Mouse (Mus musculus) stomach, postnatal 0 days (tissue): ENCODE results near the gene Alg12. TPM values are rescaled to one million over a fixed set of nuclear protein-coding genes. Genes with fewer than 3 reads are reported as not detected.
A peak's percentile ranks its signal among the peaks of the same experiment; 100 is the strongest.
"Not testable (repeated sequence)": the region's sequence is repeated elsewhere in the genome, so short reads cannot be mapped to it uniquely, and the experiment has no call there.

ENCODE experiments used
- ATAC-seq: fragments of 200-750 bp; cut with Nextera tagmentation; 2 replicates; pipeline ENCODE4 v1.8.0; 2017; ENCODE audit not compliant: low FRiP score, low TSS enrichment
- DNase-seq: peaks from one replicate; pipeline ENCODE4 v3.0.0-alpha.2; 2016; ENCODE audit warnings: low spot score
- H3K27ac ChIP-seq: fragments of 300-500 bp; sonication (generic); replicated peaks from 2 replicates; pipeline ENCODE4 v1.5.1; 2014; ENCODE audit warnings: mild to moderate bottlenecking, control low read depth
- H3K27me3 ChIP-seq: fragments of 300-500 bp; sonication (generic); 2 replicates; pipeline ENCODE4 v1.6.1; 2014; ENCODE audit warnings: low read length; ENCODE audit not compliant: control insufficient read depth, insufficient read depth
- H3K36me3 ChIP-seq: fragments of 300-500 bp; sonication (generic); 2 replicates; pipeline ENCODE4 v1.6.1; 2014; ENCODE audit warnings: low read length, mixed read lengths; ENCODE audit not compliant: control insufficient read depth, insufficient read depth
- H3K4me1 ChIP-seq: fragments of 300-500 bp; sonication (generic); replicated peaks from 2 replicates; pipeline ENCODE4 v1.6.1; 2014; ENCODE audit warnings: antibody characterized with exemption; ENCODE audit not compliant: control insufficient read depth, insufficient read depth
- H3K4me2 ChIP-seq: fragments of 300-500 bp; sonication (generic); replicated peaks from 2 replicates; pipeline ENCODE4 v1.6.1; 2014; ENCODE audit warnings: low read depth, mild to moderate bottlenecking, control low read depth, moderate library complexity
- H3K4me3 ChIP-seq: fragments of 300-500 bp; sonication (generic); 2 replicates; pipeline ENCODE4 v1.5.1; 2014; ENCODE audit warnings: low read depth, low read length, control low read depth
- H3K9ac ChIP-seq: fragments of 300-500 bp; sonication (generic); 2 replicates; pipeline ENCODE4 v1.6.1; 2014; ENCODE audit warnings: mild to moderate bottlenecking, low read length, control low read depth, mixed read lengths
- H3K9me3 ChIP-seq: fragments of 300-500 bp; sonication (generic); 2 replicates; pipeline ENCODE4 v1.6.1; 2016; ENCODE audit warnings: low read length; ENCODE audit not compliant: control insufficient read depth
- CTCF ChIP-seq: IDR thresholded peaks from 2 replicates; pipeline ENCODE4 v1.5.1; 2016; ENCODE audit warnings: antibody characterized with exemption, low read depth, mild to moderate bottlenecking, moderate library complexity
- EP300 ChIP-seq: optimal IDR thresholded peaks from 2 replicates; pipeline ENCODE3; 2016; ENCODE audit warnings: antibody characterized with exemption
- WGBS: fragments of 180-500 bp; shearing (Covaris S2); extraction: QIAGEN DNeasy Blood & Tissue Kit; methylation state at CpG from one replicate; pipeline ENCODE4 v1.1.7; 2014; 5-methylcytosine and 5-hydroxymethylcytosine counted together
- polyA plus RNA-seq: library from polyadenylated mRNA; unstranded; fragments of >200 nt; fragmentation: Nextera tagmentation; extraction: Ambion mirVana; gene quantifications from 2 replicates; pipeline ENCODE4 v1.2.1, GENCODE M21; 2015

Alg12 gene
- polyA plus RNA-seq, 1 experiment from 2014 or later: 8.2 TPM

DNA sequence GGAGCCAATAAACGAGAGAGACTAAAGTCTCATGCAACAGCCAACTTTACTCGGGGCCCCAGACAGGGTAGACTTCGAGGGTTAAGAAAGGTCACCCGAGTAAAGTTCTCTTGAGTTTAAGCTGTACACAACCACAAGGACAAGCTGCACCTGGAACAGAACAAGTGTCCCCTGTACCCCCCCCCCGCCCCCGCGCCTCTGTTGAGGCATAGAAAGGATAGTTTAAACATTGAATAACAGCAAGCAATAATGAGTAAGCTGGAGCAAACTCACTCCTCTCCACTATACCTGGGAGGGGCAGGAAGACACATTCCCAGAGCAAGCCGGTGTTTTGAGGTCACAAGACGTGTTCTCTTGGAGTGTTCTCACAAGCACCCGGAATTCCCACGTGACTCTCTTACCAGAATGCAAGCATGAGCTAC lies 19.2 kb downstream of the Alg12 start:
- TF ChIP-seq EP300 (no peak), CTCF (no peak)
- WGBS: 59% methylated on average over 11 of the region's 11 CpGs
- Histone ChIP-seq H3K27me3 (no peaks in the 10 kb centered on the region), H3K9ac (no peak overlapping the region), H3K4me2 (no peak overlapping the region), H3K4me3 (no peak overlapping the region), H3K27ac (no peak overlapping the region), H3K4me1 (no peaks in the 10 kb centered on the region), H3K36me3 (0 out of 2 replicates have a peak, but pooled peaks cover 2% of the 10 kb centered on the region), H3K9me3 (no peaks in the 10 kb centered on the region)
- DNase-seq (no peak), ATAC-seq (no peak)

DNA sequence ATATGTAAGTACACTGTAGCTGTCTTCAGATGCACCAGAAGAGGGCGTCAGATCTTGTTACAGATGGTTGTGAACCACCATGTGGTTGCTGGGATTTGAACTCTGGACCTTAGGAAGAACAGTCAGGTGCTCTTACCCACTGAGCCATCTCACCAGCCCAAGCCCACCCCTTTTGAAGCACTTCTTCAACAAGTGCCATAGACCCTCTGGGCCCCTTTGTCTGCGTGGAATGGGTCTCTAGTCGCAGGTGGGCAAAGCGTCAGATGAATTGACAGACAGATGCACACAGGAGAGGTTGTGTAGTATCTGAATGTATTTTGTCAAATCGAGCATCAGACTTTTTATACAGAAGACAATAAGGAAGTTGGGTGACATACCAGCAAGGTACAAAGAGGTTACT lies 24.4 kb downstream of the Alg12 start:
- not testable (repeated sequence) for DNase-seq, H3K4me3 ChIP-seq, ATAC-seq, H3K4me1 ChIP-seq, H3K36me3 ChIP-seq, H3K27ac ChIP-seq, H3K27me3 ChIP-seq, H3K9me3 ChIP-seq, H3K9ac ChIP-seq, H3K4me2 ChIP-seq
- WGBS: 92% methylated on average over 4 of the region's 5 CpGs

DNA sequence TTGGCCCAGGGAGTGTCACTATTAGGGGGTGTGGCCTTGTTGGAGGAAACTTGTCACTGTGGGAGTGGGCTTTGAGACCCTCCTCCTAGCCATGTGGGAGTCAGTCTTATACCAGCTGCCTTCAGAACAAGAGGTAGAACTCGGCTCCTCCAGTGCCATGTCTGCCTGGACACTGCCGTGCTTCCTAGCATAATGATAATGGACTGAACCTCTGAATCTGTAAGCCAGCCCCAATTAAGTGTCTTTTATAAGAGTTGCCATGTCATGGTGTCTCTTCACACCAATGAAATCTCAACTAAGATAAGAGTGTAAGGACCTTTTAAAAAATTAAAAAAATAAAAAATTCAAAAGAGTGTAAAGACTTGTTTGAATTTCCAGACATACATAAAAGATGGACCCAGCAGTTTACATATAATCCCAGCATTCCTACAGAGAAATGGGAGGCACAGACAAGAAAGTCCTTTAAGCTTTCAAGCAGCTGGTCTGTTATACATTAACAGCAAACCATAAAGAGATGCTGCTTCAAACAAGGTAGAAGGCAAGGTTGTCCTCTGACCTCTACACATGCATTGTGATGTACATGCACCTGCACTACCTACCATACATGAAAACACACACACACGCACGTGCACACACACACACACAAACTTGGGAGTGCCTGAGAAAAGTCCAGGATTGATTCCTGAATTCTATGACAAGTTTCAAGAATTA lies 26.8 kb downstream of the Alg12 start:
- Histone ChIP-seq H3K9me3 (no peaks in the 10 kb centered on the region), H3K36me3 (no peaks in the 10 kb centered on the region), H3K9ac (no peak overlapping the region), H3K4me3 (no peak overlapping the region), H3K27me3 (no peaks in the 10 kb centered on the region), H3K4me1 (no peaks in the 10 kb centered on the region), H3K4me2 (no peak overlapping the region), H3K27ac (no peak overlapping the region)
- WGBS: 77% methylated on average over 4 of the region's 4 CpGs
- DNase-seq (no peak), ATAC-seq (no peak)
- TF ChIP-seq CTCF: no peak
- no peak for TF ChIP-seq EP300

- H3K27me3 ChIP-seq, H3K4me3 ChIP-seq, H3K4me2 ChIP-seq, H3K4me1 ChIP-seq, H3K9me3 ChIP-seq, DNase-seq, H3K9ac ChIP-seq, H3K27ac ChIP-seq, ATAC-seq, H3K36me3 ChIP-seq: not testable (repeated sequence)
- peak; percentile 14; the same call in 1 of the 2 replicates for TF ChIP-seq CTCF
- WGBS: 98% methylated on average over 4 of the region's 5 CpGs
Measured at GRCm38 (mm10) chr15:88774630-88775029, 44.5 kb downstream of the Alg12 start.

GRCm38 (mm10) chr15:88768537-88768936 lies 50.6 kb downstream of the Alg12 start:
- no peak overlapping the region for H3K4me2 ChIP-seq
- H3K4me3 ChIP-seq: no peak overlapping the region
- no peaks in the 10 kb centered on the region for H3K27me3 ChIP-seq
- H3K27ac ChIP-seq: no peak overlapping the region
- ATAC-seq: no peak
- no peaks in the 10 kb centered on the region for H3K9me3 ChIP-seq
- no peak for TF ChIP-seq CTCF
- no peak for TF ChIP-seq EP300
- no peak overlapping the region for H3K9ac ChIP-seq
- H3K36me3 ChIP-seq: no peaks in the 10 kb centered on the region
- WGBS: 56% methylated on average over 1 of the region's 1 CpGs
- no peaks in the 10 kb centered on the region for H3K4me1 ChIP-seq
- no peak for DNase-seq

DNA sequence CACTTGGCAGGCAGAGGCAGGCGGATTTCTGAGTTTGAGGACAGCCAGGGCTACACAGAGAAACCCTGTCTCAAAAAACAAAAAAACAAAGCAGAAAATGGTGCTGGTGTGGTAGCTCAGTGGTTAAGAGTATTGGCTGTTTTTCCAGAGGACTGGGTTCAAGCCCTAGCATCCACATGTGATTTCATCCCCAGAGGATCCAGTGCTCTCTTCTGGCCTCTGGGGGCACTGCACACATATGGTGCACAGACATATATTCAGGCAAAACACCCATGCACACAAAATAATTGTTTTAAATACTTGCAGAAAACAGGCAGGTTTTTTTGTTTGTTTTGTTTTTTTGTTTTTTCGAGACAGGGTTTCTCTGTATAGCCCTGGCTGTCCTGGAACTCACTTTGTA lies 53.0 kb downstream of the Alg12 start:
- not testable (repeated sequence) for H3K4me1 ChIP-seq, H3K4me2 ChIP-seq, H3K27me3 ChIP-seq, H3K27ac ChIP-seq, H3K9me3 ChIP-seq, H3K4me3 ChIP-seq, H3K36me3 ChIP-seq, H3K9ac ChIP-seq, ATAC-seq, DNase-seq
- 98% methylated on average over 2 of the region's 2 CpGs for WGBS
- TF ChIP-seq CTCF: peak; percentile 43
